Mouse (Mus musculus): ENCODE data around the gene Eva1b. TPM values are rescaled to one million over a fixed set of nuclear protein-coding genes. Genes with fewer than 3 reads are reported as not detected.
"Not testable (repeated sequence)": the region's sequence is repeated elsewhere in the genome, so short reads cannot be mapped to it uniquely, and the experiment has no call there.

The Eva1b gene
- polyA plus RNA-seq, 2 experiments: 11.9 to 12.0 TPM

- H3K4me2 ChIP-seq (ENCODE audit: low read depth): no peak overlapping the region
- TF ChIP-seq EP300 (IDR thresholded peaks at IDR 0.05; ENCODE audit: low read depth): no peak
- TF ChIP-seq CTCF (IDR thresholded peaks at IDR 0.05; ENCODE audit: low read depth): no peak
- no peaks in the 10 kb centered on the region for H3K27me3 ChIP-seq (ENCODE audit: control insufficient read depth, insufficient read depth, low read length)
- H3K4me1 ChIP-seq (replicated peaks; ENCODE audit: control insufficient read depth in 2 of 2, insufficient read depth in 2 of 2, low read length in 1 of 2): no peaks in the 10 kb centered on the region
- H3K27ac ChIP-seq: no peak overlapping the region
- H3K36me3 ChIP-seq (replicated peaks; ENCODE audit: control insufficient read depth, insufficient read depth, low read depth): peaks cover 90% of the 10 kb centered on the region
- no peak overlapping the region for H3K4me3 ChIP-seq (ENCODE audit: insufficient read depth in 1 of 2, low read depth in 2 of 2, low read length in 2 of 2)
- DNase-seq (ENCODE audit: low read depth in 3 of 3, low spot score in 3 of 3) (no peak), ATAC-seq (ENCODE audit: insufficient read depth) (no peak)
- H3K9me3 ChIP-seq (ENCODE audit: control insufficient read depth, low read length): no peaks in the 10 kb centered on the region
- 80% methylated on average over 5 of the region's 5 CpGs for WGBS (ENCODE audit: insufficient replicate concordance)
- no peak overlapping the region for H3K9ac ChIP-seq (replicated peaks)
Measured at GRCm38 (mm10) chr4:126173800-126174199, 26.3 kb downstream of the Eva1b start.

- H3K4me1 ChIP-seq (replicated peaks; ENCODE audit: control insufficient read depth in 2 of 2, insufficient read depth in 2 of 2, low read length in 1 of 2); ATAC-seq (ENCODE audit: insufficient read depth): not testable (repeated sequence)
- peaks cover 90% of the 10 kb centered on the region for H3K36me3 ChIP-seq (replicated peaks; ENCODE audit: control insufficient read depth, insufficient read depth, low read depth)
Measured at GRCm38 (mm10) chr4:126175980-126176379, 28.4 kb downstream of the Eva1b start.

GRCm38 (mm10) chr4:126181170-126181957 is 33.8 kb downstream of the Eva1b start:
- DNase-seq (ENCODE audit: low read depth in 3 of 3, low spot score in 3 of 3): peak in 1 of 3 experiments; percentile 38
- ATAC-seq (ENCODE audit: insufficient read depth): peak; percentile 55; the same call in 1 of the 2 replicates
- Histone ChIP-seq H3K27ac (no peak overlapping the region), H3K9me3 (ENCODE audit: control insufficient read depth, low read length) (no peaks in the 10 kb centered on the region), H3K4me1 (replicated peaks; ENCODE audit: control insufficient read depth in 2 of 2, insufficient read depth in 2 of 2, low read length in 1 of 2) (no peaks in the 10 kb centered on the region), H3K27me3 (ENCODE audit: control insufficient read depth, insufficient read depth, low read length) (no peaks in the 10 kb centered on the region), H3K4me2 (ENCODE audit: low read depth) (no peak overlapping the region), H3K9ac (replicated peaks) (no peak overlapping the region), H3K36me3 (replicated peaks; ENCODE audit: control insufficient read depth, insufficient read depth, low read depth) (peaks cover 83% of the 10 kb centered on the region), H3K4me3 (ENCODE audit: insufficient read depth in 1 of 2, low read depth in 2 of 2, low read length in 2 of 2) (no peak overlapping the region)
- 67% methylated on average over 7 of the region's 7 CpGs for WGBS (ENCODE audit: insufficient replicate concordance)
- TF ChIP-seq EP300 (IDR thresholded peaks at IDR 0.05; ENCODE audit: low read depth): no peak
- TF ChIP-seq CTCF (IDR thresholded peaks at IDR 0.05; ENCODE audit: low read depth): peak; percentile 84

More at GRCm38 (mm10) chr4:126175980-126176379, 28.4 kb downstream of the Eva1b start:
- not testable (repeated sequence) for H3K9me3 ChIP-seq (ENCODE audit: control insufficient read depth, low read length); H3K4me2 ChIP-seq (ENCODE audit: low read depth); H3K4me3 ChIP-seq (ENCODE audit: insufficient read depth in 1 of 2, low read depth in 2 of 2, low read length in 2 of 2); H3K27me3 ChIP-seq (ENCODE audit: control insufficient read depth, insufficient read depth, low read length); H3K27ac ChIP-seq; H3K9ac ChIP-seq (replicated peaks); DNase-seq (ENCODE audit: low read depth in 3 of 3, low spot score in 3 of 3)
- 74% methylated on average over 7 of the region's 7 CpGs for WGBS (ENCODE audit: insufficient replicate concordance)

GRCm38 (mm10) chr4:126183034-126183433 is 35.5 kb downstream of the Eva1b start:
- TF ChIP-seq EP300 (IDR thresholded peaks at IDR 0.05; ENCODE audit: low read depth) (no peak), CTCF (IDR thresholded peaks at IDR 0.05; ENCODE audit: low read depth) (no peak)
- Histone ChIP-seq H3K4me1 (replicated peaks; ENCODE audit: control insufficient read depth in 2 of 2, insufficient read depth in 2 of 2, low read length in 1 of 2) (no peaks in the 10 kb centered on the region), H3K4me3 (ENCODE audit: insufficient read depth in 1 of 2, low read depth in 2 of 2, low read length in 2 of 2) (no peak overlapping the region), H3K27ac (no peak overlapping the region), H3K4me2 (ENCODE audit: low read depth) (no peak overlapping the region), H3K27me3 (ENCODE audit: control insufficient read depth, insufficient read depth, low read length) (no peaks in the 10 kb centered on the region), H3K36me3 (replicated peaks; ENCODE audit: control insufficient read depth, insufficient read depth, low read depth) (peaks cover 81% of the 10 kb centered on the region), H3K9me3 (ENCODE audit: control insufficient read depth, low read length) (no peaks in the 10 kb centered on the region), H3K9ac (replicated peaks) (no peak overlapping the region)
- 83% methylated on average over 5 of the region's 5 CpGs for WGBS (ENCODE audit: insufficient replicate concordance)
- ATAC-seq (ENCODE audit: insufficient read depth): no peak
- DNase-seq (ENCODE audit: low read depth in 3 of 3, low spot score in 3 of 3): no peak

GRCm38 (mm10) chr4:126187096-126187495 is 39.6 kb downstream of the Eva1b start:
- Histone ChIP-seq H3K9me3 (ENCODE audit: control insufficient read depth, low read length) (no peaks in the 10 kb centered on the region), H3K36me3 (replicated peaks; ENCODE audit: control insufficient read depth, insufficient read depth, low read depth) (peaks cover 69% of the 10 kb centered on the region), H3K27me3 (ENCODE audit: control insufficient read depth, insufficient read depth, low read length) (no peaks in the 10 kb centered on the region), H3K4me1 (replicated peaks; ENCODE audit: control insufficient read depth in 2 of 2, insufficient read depth in 2 of 2, low read length in 1 of 2) (no peaks in the 10 kb centered on the region), H3K4me3 (ENCODE audit: insufficient read depth in 1 of 2, low read depth in 2 of 2, low read length in 2 of 2) (no peak overlapping the region), H3K9ac (replicated peaks) (no peak overlapping the region), H3K4me2 (ENCODE audit: low read depth) (no peak overlapping the region), H3K27ac (no peak overlapping the region)
- no peak for TF ChIP-seq EP300 (IDR thresholded peaks at IDR 0.05; ENCODE audit: low read depth)
- TF ChIP-seq CTCF (IDR thresholded peaks at IDR 0.05; ENCODE audit: low read depth): no peak
- ATAC-seq (ENCODE audit: insufficient read depth) (no peak), DNase-seq (ENCODE audit: low read depth in 3 of 3, low spot score in 3 of 3) (no peak)
- 88% methylated on average over 3 of the region's 3 CpGs for WGBS (ENCODE audit: insufficient replicate concordance)
